Mouse (Mus musculus) adipocyte (in vitro differentiated cells): ENCODE measurements at regions not wholly inside any gene's neighbourhood (a gene's known extent, or its start where the extent isn't known, plus 50 kb on each side); places are given as distances from the start of the nearest gene placed in this dataset.
"Not testable (repeated sequence)": the region's sequence is repeated elsewhere in the genome, so short reads cannot be mapped to it uniquely, and the experiment has no call there.

Experiments used
- DNase-seq: peaks from one replicate; pipeline ENCODE4 v3.0.0-alpha.2; 2016; ENCODE audit warnings: low spot score

DNA sequence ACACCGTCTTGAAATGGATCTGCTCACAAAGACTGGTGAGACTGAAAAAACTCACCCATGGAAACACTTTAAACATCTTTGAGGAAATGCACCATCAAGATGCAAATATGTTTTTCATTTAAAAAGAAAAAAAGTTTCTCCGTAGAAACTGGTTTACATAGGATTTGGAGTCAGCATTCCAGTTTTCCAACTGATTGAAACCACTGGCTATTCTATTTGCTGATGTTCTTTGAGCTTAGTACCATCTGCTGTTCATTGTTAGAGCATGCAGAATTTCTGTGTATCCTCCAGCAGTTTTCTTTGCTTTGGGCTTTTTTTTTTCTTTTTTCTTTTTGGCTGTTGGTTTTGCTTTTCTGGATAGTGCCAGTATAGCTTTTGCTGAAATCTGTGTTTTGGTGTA is 1948.3 kb downstream of the 9330182O14Rik start:
- peak; percentile 5 for DNase-seq

DNA sequence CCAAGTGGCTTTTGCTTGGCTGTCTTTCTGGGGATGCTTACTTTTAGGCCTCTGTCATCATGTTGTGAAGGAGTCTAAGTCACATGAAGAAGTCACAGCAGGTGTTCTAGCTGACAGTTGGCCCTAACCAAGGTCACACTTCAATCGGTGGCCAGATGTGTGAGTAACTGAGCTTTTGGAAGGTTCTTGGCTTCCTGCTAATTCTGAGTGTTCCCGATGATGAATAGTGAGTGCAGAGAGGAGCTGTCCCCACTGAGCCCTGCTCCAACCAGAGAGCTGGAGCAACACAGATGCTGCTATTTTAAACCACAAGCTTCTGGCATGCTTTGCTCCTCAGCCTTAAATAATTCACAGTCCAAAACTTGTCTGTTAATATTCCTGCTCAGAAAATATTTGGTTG is 1966.6 kb downstream of the 9330182O14Rik start:
- peak; percentile 30 for DNase-seq

GRCm38 (mm10) chr15:42104816-42105215 is 1970.7 kb downstream of the 9330182O14Rik start:
- DNase-seq, result no peak

- DNase-seq, result no peak
Measured at GRCm38 (mm10) chr15:42107106-42107505, 1972.9 kb downstream of the 9330182O14Rik start.

DNA sequence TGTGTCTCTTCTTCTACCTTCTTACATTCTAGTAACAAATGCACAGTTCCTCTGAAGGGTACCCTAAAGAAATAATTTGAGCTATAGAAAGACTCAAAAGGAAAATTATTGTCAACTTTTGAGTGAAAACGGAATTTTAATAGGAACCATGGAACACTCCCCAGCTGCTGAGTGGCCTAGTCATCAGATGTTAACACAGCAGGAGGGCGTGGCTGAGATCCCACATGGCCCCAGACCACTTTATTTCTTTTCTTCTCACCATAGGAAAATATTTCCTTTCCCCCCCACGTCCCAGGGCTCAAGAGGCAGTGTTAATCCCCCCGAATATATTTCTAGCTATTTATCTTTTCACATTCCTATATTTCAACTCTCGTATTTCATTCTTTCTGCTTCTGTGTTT is 1977.6 kb downstream of the 9330182O14Rik start:
- no peak for DNase-seq

GRCm38 (mm10) chr15:42127471-42127870 is 1993.3 kb downstream of the 9330182O14Rik start:
- no peak for DNase-seq

GRCm38 (mm10) chr15:42128976-42129375 is 1994.8 kb downstream of the 9330182O14Rik start:
- no peak for DNase-seq

- no peak for DNase-seq
Measured at GRCm38 (mm10) chr15:42166546-42166945, 2032.4 kb downstream of the 9330182O14Rik start.

DNA sequence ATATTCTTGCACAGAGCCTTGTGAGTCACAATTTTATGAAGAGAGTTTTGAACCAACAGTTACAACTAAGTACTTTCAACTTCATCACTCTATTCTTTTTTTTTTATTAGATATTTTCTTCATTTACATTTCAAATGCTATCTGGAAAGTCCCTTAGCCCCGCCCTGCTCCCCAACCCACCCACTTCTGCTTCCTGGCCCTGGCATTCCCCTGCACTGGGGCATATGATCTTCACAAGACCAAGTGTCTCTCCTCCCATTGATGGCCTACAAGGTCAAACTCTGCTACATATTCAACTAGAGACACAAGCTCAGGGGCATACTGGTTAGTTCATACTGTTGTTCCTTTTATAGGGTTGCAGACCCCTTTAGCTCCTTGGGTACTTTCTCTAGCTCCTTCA is 2043.6 kb downstream of the 9330182O14Rik start:
- not testable (repeated sequence) for DNase-seq

- peak; percentile 80 for DNase-seq
Measured at GRCm38 (mm10) chr15:42207187-42207846, 2073.2 kb downstream of the 9330182O14Rik start.

DNA sequence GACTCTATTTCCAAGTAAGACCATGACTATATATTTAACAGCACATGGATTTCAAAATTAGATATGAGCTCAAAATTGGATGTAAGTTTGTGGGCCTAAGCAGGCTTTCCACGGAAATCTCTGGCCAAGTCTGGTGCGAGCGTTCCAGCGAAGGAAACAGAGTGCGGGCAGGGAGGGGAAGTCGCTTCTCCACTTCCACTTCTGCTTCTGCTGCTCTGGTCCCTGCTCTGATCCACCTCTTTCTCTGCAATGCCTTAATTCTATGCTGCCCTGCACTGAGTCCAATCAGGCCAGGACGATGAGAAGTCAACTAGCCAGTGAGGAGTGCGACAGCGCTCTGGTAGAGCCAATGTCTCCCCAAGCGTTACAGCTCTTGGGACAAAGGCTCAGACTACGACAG is 2085.3 kb downstream of the 9330182O14Rik start:
- no peak for DNase-seq

DNA sequence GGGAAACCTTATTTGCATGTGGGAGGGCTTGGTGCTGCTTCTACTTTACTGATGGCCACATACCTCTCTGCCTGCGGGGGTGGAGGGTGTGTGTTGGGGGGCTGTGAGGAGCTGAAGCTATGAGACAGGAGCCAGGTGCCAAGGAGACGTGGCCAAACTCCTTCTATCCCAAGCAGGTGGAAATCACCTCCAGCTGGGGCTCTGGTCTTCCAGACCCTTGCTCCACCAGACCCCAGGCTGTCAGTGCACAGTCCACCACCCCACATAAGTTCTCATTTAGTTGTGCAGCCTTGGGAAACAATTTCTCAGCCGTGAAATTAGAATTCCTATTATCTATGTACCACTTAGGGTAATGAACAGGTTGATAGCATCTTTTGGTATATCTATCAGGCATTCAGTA is 2085.8 kb downstream of the 9330182O14Rik start:
- DNase-seq, result no peak

- DNase-seq, result no peak
Measured at GRCm38 (mm10) chr15:42225006-42225405, 2090.8 kb downstream of the 9330182O14Rik start.

- no peak for DNase-seq
Measured at GRCm38 (mm10) chr15:42231692-42232091, 2097.5 kb downstream of the 9330182O14Rik start.

- no peak for DNase-seq
Measured at GRCm38 (mm10) chr15:42246812-42247211, 2112.6 kb downstream of the 9330182O14Rik start.

GRCm38 (mm10) chr15:42252730-42253330 is 2118.7 kb downstream of the 9330182O14Rik start:
- DNase-seq, result peak; percentile 17

GRCm38 (mm10) chr15:42256343-42256742 is 2122.2 kb downstream of the 9330182O14Rik start:
- no peak for DNase-seq

GRCm38 (mm10) chr15:42275117-42275516 is 2141.0 kb downstream of the 9330182O14Rik start:
- no peak for DNase-seq

GRCm38 (mm10) chr15:42277247-42277646 is 2143.1 kb downstream of the 9330182O14Rik start:
- no peak for DNase-seq

- DNase-seq, result no peak
Measured at GRCm38 (mm10) chr15:42280810-42281209, 2146.6 kb downstream of the 9330182O14Rik start.

DNA sequence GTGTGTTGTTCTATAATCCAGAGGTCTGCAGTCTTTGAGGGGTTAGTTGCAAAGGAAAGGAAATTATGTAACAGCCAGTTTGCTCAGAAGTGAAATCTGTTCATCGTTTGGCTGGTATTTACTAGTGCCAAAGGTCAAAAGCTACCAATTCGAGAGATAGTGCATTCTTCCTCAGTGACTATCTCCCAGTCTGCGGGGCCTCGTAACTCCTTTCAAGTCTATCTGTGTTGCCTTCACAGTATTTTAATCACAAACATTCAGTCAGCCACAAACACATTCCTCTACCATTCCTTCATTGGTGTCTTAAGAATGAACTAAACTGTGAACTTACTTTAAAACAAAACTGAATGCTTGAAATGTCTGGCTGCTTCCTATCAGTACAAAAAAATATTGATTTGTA is 2162.2 kb downstream of the 9330182O14Rik start:
- DNase-seq, result peak; percentile 39

GRCm38 (mm10) chr15:42297430-42297829 is 2163.3 kb downstream of the 9330182O14Rik start:
- no peak for DNase-seq

DNA sequence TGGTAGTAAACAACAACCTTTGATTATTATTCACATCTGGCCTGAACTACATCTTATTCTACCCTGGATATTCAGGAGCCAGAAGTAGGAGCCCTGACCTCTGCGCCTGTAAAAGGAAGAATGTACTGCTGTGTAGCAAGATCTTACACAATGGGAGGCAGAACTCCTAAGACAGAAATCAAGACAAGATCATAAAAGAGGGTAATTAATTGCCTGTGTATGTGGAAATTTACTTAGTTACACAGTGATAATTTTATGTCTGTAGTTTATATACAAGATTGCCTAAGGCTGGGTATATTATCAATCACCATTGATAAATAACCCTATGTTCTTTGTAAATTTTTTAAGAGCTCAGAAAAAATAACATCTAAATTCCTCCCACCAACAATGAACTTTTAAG is 2167.8 kb downstream of the 9330182O14Rik start:
- DNase-seq, result peak; percentile 51

- DNase-seq, result no peak
Measured at GRCm38 (mm10) chr15:42304097-42304496, 2169.9 kb downstream of the 9330182O14Rik start.
